Mouse (Mus musculus) lung, postnatal 10 days (tissue): Measurements from ENCODE around the gene Trmt10b.

ENCODE experiments used
- DNase-seq: peaks from one replicate; pipeline ENCODE4 v3.0.0; 2021

The Trmt10b gene

GRCm38 (mm10) chr4:45342286-45343155, 45.6 kb downstream of the Trmt10b start, which contains the start of gene Exosc3:
Gene Exosc3, minus strand, starts transcription at chr4:45342732.
- DNase-seq = peak; percentile 56

GRCm38 (mm10) chr4:45356653-45357052, 59.7 kb downstream of the Trmt10b start:
- DNase-seq = no peak
